Mouse (Mus musculus) heart, adult 2 months (tissue): ENCODE data around the gene Galnt9. TPM values are rescaled to one million over a fixed set of nuclear protein-coding genes. Genes with fewer than 3 reads are reported as not detected.

Experiments
- DNase-seq, 2 experiments: peaks; one replicate each; pipeline ENCODE4 v3.0.0; 2021
- H3K27ac ChIP-seq: fragments of 200-600 bp; 2 replicates; pipeline ENCODE4 v1.8.1; 2022
- H3K27me3 ChIP-seq: fragments of 200-500 bp; 2 replicates; pipeline ENCODE4 v1.6.1; 2012; ENCODE audit warnings: mild to moderate bottlenecking, low read length, inconsistent platforms, mixed read lengths; ENCODE audit not compliant: control insufficient read depth, insufficient read depth
- H3K36me3 ChIP-seq: fragments of 200-500 bp; 2 replicates; pipeline ENCODE4 v1.6.1; 2012; ENCODE audit warnings: low read length, inconsistent platforms; ENCODE audit not compliant: control insufficient read depth, insufficient read depth
- H3K4me1 ChIP-seq: fragments of 200-500 bp; 2 replicates; pipeline ENCODE4 v1.6.1; 2011; ENCODE audit warnings: low read length; ENCODE audit not compliant: control insufficient read depth, insufficient read depth
- H3K4me3 ChIP-seq: fragments of 200-600 bp; 2 replicates; pipeline ENCODE4 v1.8.1; 2022
- H3K79me2 ChIP-seq: fragments of 200-500 bp; replicated peaks from 2 replicates; pipeline ENCODE4 v1.6.1; 2012; ENCODE audit warnings: mild to moderate bottlenecking, inconsistent platforms, low read length, moderate library complexity, mixed read lengths; ENCODE audit not compliant: control insufficient read depth, insufficient read depth
- H3K9ac ChIP-seq: fragments of 200-500 bp; 2 replicates; pipeline ENCODE4 v1.6.1; 2012; ENCODE audit warnings: low read depth, mild to moderate bottlenecking, control low read depth, inconsistent platforms, low read length, mixed read lengths
- CTCF ChIP-seq: fragments of 200-600 bp; IDR thresholded peaks from 2 replicates; pipeline ENCODE4 v1.8.1; 2022; ENCODE audit warnings: antibody characterized with exemption, mild to moderate bottlenecking, moderate library complexity
- EP300 ChIP-seq: fragments of 200-500 bp; IDR thresholded peaks from 2 replicates; pipeline ENCODE4 v1.6.1; 2011; ENCODE audit warnings: low read depth, low read length, control low read depth; ENCODE audit not compliant: insufficient read depth
- POLR2A ChIP-seq: fragments of 200-500 bp; IDR thresholded peaks from 2 replicates; pipeline ENCODE4 v1.6.1; 2011; ENCODE audit warnings: mild to moderate bottlenecking, low read depth, low read length, control low read depth; ENCODE audit not compliant: insufficient read depth
- WGBS: fragments of 180-500 bp; shearing (Covaris S2); methylation state at CpG from one replicate; pipeline ENCODE4 v1.1.7; 2018; 5-methylcytosine and 5-hydroxymethylcytosine counted together
- intact Hi-C: fragments of 180-260 bp; cut with DNase I; formaldehyde crosslinking; loops from one replicate; pipeline ENCODE4 v1.15.1; 2025
- microRNA-seq, 2 experiments: library from miRNA; unstranded; fragments of <30 nt; microRNA quantifications; one replicate each; pipeline ENCODE4 v1.2.0; 2021
- polyA plus RNA-seq: library from polyadenylated mRNA; depleted of rRNA; stranded (reverse); fragments of >200 nt; gene quantifications from 2 replicates; pipeline ENCODE4 v1.2.3, GENCODE M21; 2012; rRNA removed
- total RNA-seq, 2 experiments: library from RNA; stranded (reverse); gene quantifications; 2 replicates each; pipeline ENCODE4 v1.2.3; 2021

The Galnt9 gene
- total and polyA plus RNA-seq, 3 experiments, result 0.20 TPM; not detected in 2

DNA sequence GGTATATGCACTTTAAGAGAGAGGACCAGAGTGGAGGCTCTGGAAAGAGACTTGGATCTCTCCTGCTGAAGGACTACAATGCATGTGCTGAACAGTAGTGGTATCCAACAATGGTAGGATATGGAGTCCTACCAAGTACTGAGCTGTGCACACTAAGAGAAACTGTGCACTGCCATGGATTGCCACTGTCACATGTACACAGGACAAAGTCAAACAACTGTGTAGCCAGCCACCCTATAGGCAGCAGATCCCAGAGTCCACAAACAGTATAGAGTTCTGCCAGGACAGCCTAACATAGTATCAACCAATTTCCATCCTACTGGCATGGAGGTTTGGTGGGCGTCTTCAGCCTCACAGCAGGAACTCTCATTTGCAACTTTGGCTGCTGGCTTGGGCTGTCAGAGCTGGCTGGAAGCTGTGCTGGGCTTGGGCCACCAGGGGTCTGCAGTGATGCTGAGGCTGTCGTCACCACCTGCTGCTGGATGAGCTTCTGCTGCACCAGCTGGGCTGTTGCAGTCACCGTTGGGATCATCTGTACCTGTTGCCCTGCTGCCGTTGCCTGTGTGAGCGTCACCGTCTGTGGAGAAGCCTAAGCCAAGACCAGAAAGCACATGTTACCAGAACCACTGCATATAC is 121.4 kb downstream of the Galnt9 start:
- H3K9ac ChIP-seq, result no peak overlapping the region
- intact Hi-C loops, result no loop called here
- H3K79me2 ChIP-seq, result no peaks in the 10 kb centered on the region
- WGBS, result 69% methylated on average over 6 of the region's 6 CpGs
- H3K4me3 ChIP-seq, result no peak overlapping the region
- H3K36me3 ChIP-seq, result peaks cover 7% of the 10 kb centered on the region
- DNase-seq, result no peak
- H3K4me1 ChIP-seq, result peaks cover 5% of the 10 kb centered on the region
- TF ChIP-seq EP300 (no peak), POLR2A (no peak), CTCF (no peak)
- no peak overlapping the region for H3K27ac ChIP-seq
- H3K27me3 ChIP-seq, result no peaks in the 10 kb centered on the region

Small RNA genes lying within 50 kb of the gene (microRNA-seq; reads per million reads assigned to microRNA genes)
- gene Mir7026, result 0 to 0.77 reads per million in 2 experiments

Other genes starting within 250 kb of the Galnt9 start
- not detected for gene P2rx2, start 201.1 kb upstream of the Galnt9 start, total RNA-seq
- 0.12 TPM in 1 of 2 replicates, not detected in the other for gene P2rx2, start 201.1 kb upstream of the Galnt9 start, polyA plus RNA-seq
- not detected for gene Lrcol1, start 199.6 kb upstream of the Galnt9 start, total RNA-seq
- gene Lrcol1, start 199.6 kb upstream of the Galnt9 start, polyA plus RNA-seq, result not detected in 2 replicates
- 10 to 100 TPM; 47.0 to 51.8 TPM for gene Fbrsl1, start 95.9 kb upstream of the Galnt9 start, total RNA-seq
- gene Fbrsl1, start 95.9 kb upstream of the Galnt9 start, polyA plus RNA-seq, result 28.1 and 39.3 TPM in 2 replicates
- 10 to 100 TPM; 12.5 to 14.5 TPM for gene Noc4l, start 109.1 kb downstream of the Galnt9 start, total RNA-seq
- 22.1 and 25.3 TPM in 2 replicates for gene Noc4l, start 109.1 kb downstream of the Galnt9 start, polyA plus RNA-seq
- 1 to 10 TPM; 8.9 to 9.1 TPM for gene Ddx51, start 109.1 kb downstream of the Galnt9 start, total RNA-seq
- gene Ddx51, start 109.1 kb downstream of the Galnt9 start, polyA plus RNA-seq, result 8.8 and 10.8 TPM in 2 replicates
- gene Ep400, start 226.4 kb downstream of the Galnt9 start, total RNA-seq, result 10 to 100 TPM; 31.4 to 32.6 TPM
- gene Ep400, start 226.4 kb downstream of the Galnt9 start, polyA plus RNA-seq, result 18.4 and 21.0 TPM in 2 replicates
- 10 to 100 TPM; 19.1 to 21.3 TPM for gene Pus1, start 236.3 kb downstream of the Galnt9 start, total RNA-seq
- gene Pus1, start 236.3 kb downstream of the Galnt9 start, polyA plus RNA-seq, result 15.8 and 16.2 TPM in 2 replicates